Mouse (Mus musculus): Measurements from ENCODE around the gene Krtap24-1.

DNA sequence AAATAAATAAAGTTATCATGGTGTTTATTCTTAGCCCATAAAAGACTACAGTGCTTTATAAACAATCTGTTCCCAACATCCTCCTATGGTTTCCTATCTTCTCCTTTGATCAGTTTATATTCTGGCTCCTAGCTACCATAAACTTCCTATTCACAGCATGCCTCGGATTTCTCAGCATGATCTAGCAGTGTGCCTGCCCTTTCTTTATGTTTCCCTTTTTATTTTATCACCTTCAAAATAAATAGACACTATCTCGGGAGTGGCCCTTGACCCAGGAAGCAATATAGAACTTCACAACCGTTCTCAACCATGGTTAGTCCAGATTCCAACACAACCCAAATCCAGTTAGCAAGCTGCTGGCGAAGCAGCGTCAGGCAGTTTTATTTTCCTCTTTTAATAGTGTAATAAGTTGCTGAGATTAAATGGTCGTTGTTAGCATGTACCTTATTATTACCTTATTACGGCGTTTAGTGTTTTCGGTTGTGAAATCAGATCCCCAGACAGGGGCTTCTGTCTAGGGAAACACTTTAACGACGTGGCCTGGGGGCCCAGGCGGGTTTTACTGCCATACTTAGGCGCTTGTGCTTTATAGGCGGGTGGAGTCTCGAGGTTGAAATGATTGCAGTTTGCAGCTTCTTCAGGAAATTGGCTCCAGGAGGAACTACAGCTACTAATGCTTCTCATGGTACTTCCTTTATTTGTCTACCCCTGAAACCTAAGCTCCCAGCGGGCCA lies 12.4 kb downstream of the Krtap24-1 start:
- TF ChIP-seq CTCF (IDR thresholded peaks at IDR 0.05; ENCODE audit: low read depth, low read length) (no peak), EP300 (IDR thresholded peaks at IDR 0.05; ENCODE audit: insufficient read depth, low read depth, low read length) (no peak), POLR2A (IDR thresholded peaks at IDR 0.05; ENCODE audit: insufficient read depth, low read length) (no peak)
